Mouse (Mus musculus) embryonic facial prominence, embryonic 14.5 days (tissue): ENCODE results near the gene Sumo3. TPM values are rescaled to one million over a fixed set of nuclear protein-coding genes. Genes with fewer than 3 reads are reported as not detected.
A peak's percentile ranks its signal among the peaks of the same experiment; 100 is the strongest.

Experiments
- ATAC-seq: fragments of 200-750 bp; cut with Nextera tagmentation; 2 replicates; pipeline ENCODE4 v1.8.0; 2017; ENCODE audit warnings: low read depth, moderate number of reproducible peaks, moderate TSS enrichment
- DNase-seq: peaks from one replicate; pipeline ENCODE4 v3.0.0-alpha.2; 2015; ENCODE audit warnings: low spot score
- H3K27ac ChIP-seq: fragments of 300-500 bp; sonication (generic); replicated peaks from 2 replicates; pipeline ENCODE4 v1.5.1; 2014; ENCODE audit warnings: low read depth, mild to moderate bottlenecking, low read length, moderate library complexity
- H3K27me3 ChIP-seq: fragments of 300-500 bp; sonication (generic); replicated peaks from 2 replicates; pipeline ENCODE4 v1.6.1; 2014; ENCODE audit warnings: low read length; ENCODE audit not compliant: control insufficient read depth, insufficient read depth
- H3K36me3 ChIP-seq: fragments of 300-500 bp; sonication (generic); 2 replicates; pipeline ENCODE4 v1.6.1; 2014; ENCODE audit warnings: low read length, mixed read lengths; ENCODE audit not compliant: control insufficient read depth, insufficient read depth
- H3K4me1 ChIP-seq: fragments of 300-500 bp; sonication (generic); 2 replicates; pipeline ENCODE4 v1.6.1; 2014; ENCODE audit warnings: antibody characterized with exemption, low read length; ENCODE audit not compliant: control insufficient read depth, insufficient read depth
- H3K4me2 ChIP-seq: fragments of 300-500 bp; sonication (generic); 2 replicates; pipeline ENCODE4 v1.6.1; 2014; ENCODE audit warnings: low read depth, mild to moderate bottlenecking, low read length, moderate library complexity, mixed read lengths
- H3K4me3 ChIP-seq: fragments of 300-500 bp; sonication (generic); 2 replicates; pipeline ENCODE4 v1.5.1; 2014; ENCODE audit warnings: low read depth, mild to moderate bottlenecking, low read length
- H3K9ac ChIP-seq: fragments of 300-500 bp; sonication (generic); 2 replicates; pipeline ENCODE4 v1.6.1; 2014; ENCODE audit warnings: low read depth, mild to moderate bottlenecking, low read length, moderate library complexity, mixed read lengths
- H3K9me3 ChIP-seq: fragments of 300-500 bp; sonication (generic); 2 replicates; pipeline ENCODE4 v1.6.1; 2016; ENCODE audit warnings: low read length; ENCODE audit not compliant: control insufficient read depth
- WGBS: fragments of 180-500 bp; shearing (Covaris S2); extraction: QIAGEN DNeasy Blood & Tissue Kit; methylation state at CpG from one replicate; pipeline ENCODE4 v1.1.7; 2014; 5-methylcytosine and 5-hydroxymethylcytosine counted together
- polyA plus RNA-seq: library from polyadenylated mRNA; unstranded; fragments of >200 nt; fragmentation: Nextera tagmentation; extraction: Ambion mirVana; gene quantifications from 2 replicates; pipeline ENCODE4 v1.2.1, GENCODE M21; 2014

Gene Sumo3
- polyA plus RNA-seq, 1 experiment from 2014 or later, result 261 TPM

DNA sequence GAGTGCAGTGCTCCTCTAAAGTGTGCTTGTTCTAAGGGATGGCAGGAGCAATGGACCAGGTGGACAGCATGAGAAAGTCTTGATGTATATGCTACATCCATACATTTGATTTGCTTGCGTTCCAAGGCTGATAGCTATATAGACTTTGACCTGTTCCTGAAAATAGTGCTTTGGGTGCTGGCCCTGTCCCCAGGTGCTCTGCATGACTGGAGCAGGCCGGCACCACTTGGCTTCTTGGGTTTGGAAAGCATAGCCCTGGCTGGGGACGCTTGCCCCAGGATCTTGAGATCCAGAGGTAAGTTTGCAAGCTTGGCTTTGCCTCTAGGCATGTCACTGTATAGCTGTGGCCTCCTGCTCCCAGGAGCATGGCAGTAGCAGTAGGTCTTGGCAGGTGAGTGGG, 19.3 kb upstream of the Sumo3 start:
- ATAC-seq (no peak), DNase-seq (no peak)
- peaks cover 17% of the 10 kb centered on the region for H3K4me1 ChIP-seq
- no peak overlapping the region for H3K4me3 ChIP-seq
- WGBS, result 91% methylated on average over 3 of the region's 3 CpGs
- peaks cover 47% of the 10 kb centered on the region for H3K36me3 ChIP-seq
- no peak overlapping the region for H3K9ac ChIP-seq
- H3K27me3 ChIP-seq, result no peaks in the 10 kb centered on the region
- H3K9me3 ChIP-seq, result no peaks in the 10 kb centered on the region
- H3K4me2 ChIP-seq, result no peak overlapping the region
- H3K27ac ChIP-seq, result no peak overlapping the region

DNA sequence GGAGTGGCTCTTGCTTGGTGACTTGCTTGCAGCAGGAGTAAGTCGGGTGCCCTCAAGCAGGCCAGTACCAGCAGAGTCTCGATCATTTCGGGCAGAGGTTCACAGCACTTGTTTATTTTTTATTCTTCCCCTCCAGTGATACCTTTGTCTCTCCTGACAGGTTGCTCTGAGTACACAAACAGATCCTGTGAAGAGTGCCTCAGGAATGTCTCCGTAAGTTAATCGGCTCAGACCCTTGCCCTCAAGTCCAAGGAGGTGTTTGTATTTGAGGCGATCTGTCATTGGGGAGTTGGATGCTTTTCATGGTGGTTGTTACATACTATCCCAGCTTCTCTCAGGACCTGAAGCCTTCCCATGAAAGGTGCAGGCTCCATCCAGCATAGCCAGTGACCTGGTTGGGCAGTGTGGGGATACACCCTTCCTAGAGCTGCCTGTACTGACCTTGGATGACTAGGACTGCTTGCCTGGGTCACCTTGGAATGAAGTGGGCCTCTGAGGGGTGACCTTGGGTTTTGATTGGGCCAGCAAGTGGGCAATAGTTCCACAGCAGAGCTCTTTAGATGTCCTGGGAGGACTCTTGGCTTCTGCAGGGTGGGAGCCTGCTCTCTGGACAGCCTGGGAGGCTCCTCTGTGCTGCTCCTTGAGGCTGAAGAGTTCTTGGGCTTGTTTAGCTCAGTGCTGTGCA, 18.7 kb upstream of the Sumo3 start:
- DNase-seq (no peak), ATAC-seq (no peak)
- Histone ChIP-seq H3K27ac (no peak overlapping the region), H3K4me2 (no peak overlapping the region), H3K27me3 (no peaks in the 10 kb centered on the region), H3K4me3 (no peak overlapping the region), H3K9ac (no peak overlapping the region), H3K36me3 (peaks cover 53% of the 10 kb centered on the region), H3K4me1 (peaks cover 16% of the 10 kb centered on the region), H3K9me3 (no peaks in the 10 kb centered on the region)
- 87% methylated on average over 6 of the region's 6 CpGs for WGBS

DNA sequence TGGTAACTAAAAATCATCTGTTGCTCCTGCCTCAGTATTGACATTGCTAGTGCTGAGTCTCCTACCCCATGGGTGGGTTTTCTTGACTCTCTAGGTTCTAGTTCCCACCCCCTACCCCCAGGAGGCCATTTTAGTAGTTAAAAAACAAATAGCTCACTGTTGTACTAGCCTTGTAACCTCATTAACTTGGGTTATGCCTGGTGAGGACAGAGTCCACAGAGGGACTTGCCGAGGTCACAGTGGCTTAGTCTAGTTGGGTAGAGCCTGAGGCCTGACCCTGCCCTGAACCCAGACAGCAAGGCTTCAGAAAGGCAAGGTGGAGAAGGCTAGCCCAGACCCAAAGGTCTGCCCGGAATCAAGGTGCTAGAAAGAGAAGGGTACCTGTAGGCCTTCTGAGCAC, 17.9 kb upstream of the Sumo3 start:
- no peak overlapping the region for H3K9ac ChIP-seq
- H3K9me3 ChIP-seq, result no peaks in the 10 kb centered on the region
- ATAC-seq, result no peak
- no peak overlapping the region for H3K27ac ChIP-seq
- DNase-seq, result no peak
- peaks cover 61% of the 10 kb centered on the region for H3K36me3 ChIP-seq
- peaks cover 8% of the 10 kb centered on the region; the same call in 1 of the 2 replicates for H3K4me1 ChIP-seq
- 65% methylated on average over 2 of the region's 2 CpGs for WGBS
- H3K4me3 ChIP-seq, result no peak overlapping the region
- H3K27me3 ChIP-seq, result no peaks in the 10 kb centered on the region
- H3K4me2 ChIP-seq, result no peak overlapping the region

DNA sequence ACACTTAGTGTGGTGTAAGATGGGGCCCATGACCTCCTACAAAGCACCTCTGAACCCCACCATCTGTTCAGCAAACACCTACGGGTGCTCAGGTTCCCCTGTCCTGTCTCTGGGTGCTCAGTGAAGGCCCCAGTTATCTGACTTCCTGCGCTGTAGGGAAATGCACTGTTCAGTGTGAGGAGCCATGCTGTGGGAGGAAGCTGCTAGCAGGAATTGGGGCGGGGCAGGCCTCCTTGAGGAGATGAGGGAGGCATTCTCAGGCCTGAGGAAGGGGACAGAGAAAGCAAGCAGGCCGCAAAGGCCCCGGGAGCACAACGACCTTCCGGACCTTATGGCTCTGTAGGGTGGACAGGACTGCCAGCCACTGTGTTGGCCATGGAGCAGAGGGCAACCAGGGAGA, 16.8 kb upstream of the Sumo3 start:
- 78% methylated on average over 7 of the region's 7 CpGs for WGBS
- no peak overlapping the region for H3K4me2 ChIP-seq
- no peak overlapping the region for H3K4me3 ChIP-seq
- no peak overlapping the region; the same call in 1 of the 2 replicates for H3K27ac ChIP-seq
- H3K36me3 ChIP-seq, result peaks cover 72% of the 10 kb centered on the region
- no peaks in the 10 kb centered on the region for H3K27me3 ChIP-seq
- no peak for ATAC-seq
- H3K4me1 ChIP-seq, result no peaks in the 10 kb centered on the region
- H3K9me3 ChIP-seq, result no peaks in the 10 kb centered on the region
- DNase-seq, result no peak
- no peak overlapping the region for H3K9ac ChIP-seq

DNA sequence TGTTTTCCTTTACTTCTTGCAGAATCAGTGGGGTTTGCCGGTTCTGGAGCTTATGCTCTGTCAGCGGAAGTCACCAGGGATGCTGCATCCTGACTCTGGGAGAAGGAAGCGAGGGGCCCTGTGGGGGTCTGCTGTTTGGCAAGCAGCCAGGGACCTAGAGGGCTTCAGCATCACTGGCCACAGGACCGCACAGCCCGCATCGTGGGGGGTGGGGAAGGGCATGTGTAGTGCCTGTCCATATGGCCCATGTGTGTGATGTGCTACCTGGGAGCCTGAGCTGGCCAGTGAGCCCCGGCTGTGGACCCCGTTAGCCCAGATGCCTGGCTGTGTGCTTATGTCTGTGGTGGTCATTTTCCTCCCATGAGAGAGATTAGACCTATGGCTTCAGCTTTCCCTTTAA, 16.1 kb upstream of the Sumo3 start:
- ATAC-seq (no peak), DNase-seq (no peak)
- H3K4me3 ChIP-seq, result no peak overlapping the region
- H3K4me2 ChIP-seq, result no peak overlapping the region
- H3K9ac ChIP-seq, result no peak overlapping the region
- no peaks in the 10 kb centered on the region for H3K27me3 ChIP-seq
- H3K9me3 ChIP-seq, result no peaks in the 10 kb centered on the region
- 71% methylated on average over 8 of the region's 8 CpGs for WGBS
- no peak overlapping the region for H3K27ac ChIP-seq
- no peaks in the 10 kb centered on the region for H3K4me1 ChIP-seq
- H3K36me3 ChIP-seq, result peaks cover 78% of the 10 kb centered on the region

DNA sequence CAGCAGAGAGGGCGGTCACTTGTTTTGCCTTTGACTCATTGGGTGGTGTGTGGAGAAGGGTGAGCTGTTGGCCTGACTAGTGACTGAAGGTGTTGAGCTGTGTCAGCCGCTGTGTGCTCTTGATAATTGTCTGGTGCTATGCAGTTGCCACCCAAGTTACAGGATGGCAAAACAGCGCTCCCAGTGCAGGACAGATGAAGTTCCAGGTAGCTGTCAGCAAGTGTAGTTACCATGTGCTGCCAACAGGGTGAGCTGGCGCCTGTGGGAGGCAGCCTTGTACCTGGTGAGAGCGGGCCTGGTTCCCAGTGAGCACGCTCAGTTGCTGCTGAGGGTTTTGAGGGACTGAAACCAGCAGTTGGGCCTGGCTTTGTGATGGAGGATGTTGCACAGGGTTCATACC, 15.1 kb upstream of the Sumo3 start:
- Histone ChIP-seq H3K9ac (no peak overlapping the region), H3K4me3 (no peak overlapping the region), H3K27ac (no peak overlapping the region), H3K36me3 (peaks cover 88% of the 10 kb centered on the region), H3K4me2 (no peak overlapping the region), H3K9me3 (no peaks in the 10 kb centered on the region), H3K4me1 (no peaks in the 10 kb centered on the region), H3K27me3 (no peaks in the 10 kb centered on the region)
- peak; percentile 59 for DNase-seq
- WGBS, result 43% methylated on average over 6 of the region's 6 CpGs
- ATAC-seq, result peak; percentile 83

DNA sequence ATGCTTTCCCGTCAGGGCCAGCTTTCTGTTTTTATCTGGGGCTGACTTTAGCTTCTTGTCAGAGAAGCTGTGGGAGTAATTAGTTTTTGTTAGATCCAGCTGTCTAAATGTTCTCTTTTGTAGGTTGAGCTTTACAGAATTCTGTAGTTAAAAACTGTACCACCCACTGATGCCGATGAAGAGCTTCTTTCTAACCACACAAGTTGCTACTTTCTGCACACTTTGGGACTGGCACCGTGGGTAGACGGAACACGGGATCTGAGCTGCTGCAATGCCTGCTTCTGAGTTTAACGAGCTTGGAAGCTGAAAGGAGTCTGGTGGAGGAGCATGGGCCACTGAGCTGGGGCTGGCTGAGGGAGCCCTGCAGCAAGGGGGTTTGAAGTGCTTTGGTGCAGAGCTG, 14.4 kb upstream of the Sumo3 start:
- no peak for DNase-seq
- Histone ChIP-seq H3K9me3 (no peaks in the 10 kb centered on the region), H3K36me3 (peaks cover 85% of the 10 kb centered on the region), H3K4me1 (no peaks in the 10 kb centered on the region), H3K27ac (no peak overlapping the region), H3K4me2 (no peak overlapping the region), H3K4me3 (no peak overlapping the region), H3K27me3 (no peaks in the 10 kb centered on the region), H3K9ac (no peak overlapping the region)
- 75% methylated on average over 6 of the region's 6 CpGs for WGBS
- ATAC-seq, result no peak

DNA sequence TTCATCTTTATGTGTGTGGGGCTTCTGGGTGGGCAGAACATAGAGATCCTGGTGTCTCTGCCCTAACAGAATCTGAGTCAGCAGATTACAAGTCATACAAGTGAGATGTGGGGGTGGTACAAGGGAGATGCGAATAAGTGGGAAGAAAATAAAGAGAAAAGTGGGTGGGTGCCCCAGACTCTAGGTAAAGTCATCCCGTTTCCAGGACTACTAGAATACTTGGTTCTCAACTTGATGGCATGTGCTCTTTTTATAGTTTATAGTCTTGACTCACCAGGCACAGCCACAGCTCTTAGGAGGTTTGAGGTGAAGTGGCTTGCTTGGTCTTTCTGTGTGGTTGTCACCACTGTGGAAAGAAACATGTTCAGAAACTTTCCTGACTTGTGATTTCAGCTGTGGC, 9.8 kb upstream of the Sumo3 start:
- Histone ChIP-seq H3K27me3 (no peaks in the 10 kb centered on the region), H3K27ac (no peak overlapping the region), H3K4me1 (no peaks in the 10 kb centered on the region), H3K9ac (no peak overlapping the region), H3K36me3 (peaks cover 76% of the 10 kb centered on the region), H3K4me2 (no peak overlapping the region), H3K9me3 (no peaks in the 10 kb centered on the region), H3K4me3 (no peak overlapping the region)
- ATAC-seq (no peak), DNase-seq (no peak)
- WGBS, result 85% methylated on average over 2 of the region's 2 CpGs

DNA sequence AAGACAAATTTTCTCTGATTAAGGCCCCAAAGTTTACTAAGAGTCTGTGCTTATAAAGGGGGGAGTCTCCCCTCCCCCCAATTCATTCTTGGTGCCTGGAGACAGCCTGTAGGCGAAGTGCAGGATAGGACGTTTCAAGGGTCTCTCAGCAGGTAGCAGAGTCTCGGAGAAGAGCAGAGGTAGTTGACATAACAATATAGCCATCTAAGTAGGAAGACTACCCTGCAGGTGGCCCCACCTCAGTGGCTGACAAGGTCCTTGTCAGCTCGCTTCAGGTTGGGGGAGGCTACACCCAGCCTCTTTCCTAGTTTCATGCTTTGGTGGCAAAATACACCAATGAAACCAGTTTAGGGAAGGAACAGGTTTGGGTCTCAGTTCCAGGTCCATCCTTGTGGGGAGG, 2.9 kb upstream of the Sumo3 start:
- no peak for DNase-seq

More for the DNA sequence above, 2.9 kb upstream of the Sumo3 start:
- H3K9me3 ChIP-seq, result no peaks in the 10 kb centered on the region
- no peak overlapping the region for H3K27ac ChIP-seq
- no peak overlapping the region for H3K9ac ChIP-seq
- H3K4me1 ChIP-seq, result peaks cover 15% of the 10 kb centered on the region; the same call in 1 of the 2 replicates
- ATAC-seq, result no peak
- no peak overlapping the region for H3K4me2 ChIP-seq
- H3K36me3 ChIP-seq, result peaks cover 18% of the 10 kb centered on the region
- no peaks in the 10 kb centered on the region for H3K27me3 ChIP-seq
- 58% methylated on average over 4 of the region's 4 CpGs for WGBS
- H3K4me3 ChIP-seq, result no peak overlapping the region
